Mouse (Mus musculus) heart, adult 9 months (tissue): ENCODE data around the gene Gm12248.

Source experiments
- DNase-seq, 2 experiments: peaks; one replicate each; pipeline ENCODE4 v3.0.0; 2022; ENCODE audit warnings: low spot score in 2 of 2

Gm12248 gene

GRCm38 (mm10) chr11:58033635-58034034 lies 59.3 kb downstream of the Gm12248 start:
- peak; percentile 61 for DNase-seq

GRCm38 (mm10) chr11:58031176-58031575 lies 61.8 kb downstream of the Gm12248 start:
- DNase-seq: no peak

GRCm38 (mm10) chr11:58029869-58030268 lies 63.1 kb downstream of the Gm12248 start:
- no peak for DNase-seq

- DNase-seq: no peak
These were observed 64.0 kb downstream of the Gm12248 start for GRCm38 (mm10) chr11:58028981-58029380.

- DNase-seq: no peak
These were observed 66.1 kb downstream of the Gm12248 start for GRCm38 (mm10) chr11:58026860-58027259.

- DNase-seq: no peak
These were observed 66.6 kb downstream of the Gm12248 start for GRCm38 (mm10) chr11:58026337-58026736.

- DNase-seq: no peak
These were observed 67.1 kb downstream of the Gm12248 start for GRCm38 (mm10) chr11:58025881-58026280.

- DNase-seq: no peak
These were observed 68.3 kb downstream of the Gm12248 start for GRCm38 (mm10) chr11:58024671-58025070.

- no peak for DNase-seq
These were observed 68.7 kb downstream of the Gm12248 start for GRCm38 (mm10) chr11:58024271-58024670.

GRCm38 (mm10) chr11:58021618-58022017 lies 71.3 kb downstream of the Gm12248 start:
- no peak for DNase-seq

- peak in 1 of 2 experiments; percentile 25 for DNase-seq
These were observed 71.8 kb downstream of the Gm12248 start for GRCm38 (mm10) chr11:58021095-58021494.

GRCm38 (mm10) chr11:58018701-58019100 lies 74.2 kb downstream of the Gm12248 start:
- no peak for DNase-seq

GRCm38 (mm10) chr11:58018287-58018686 lies 74.6 kb downstream of the Gm12248 start:
- no peak for DNase-seq

GRCm38 (mm10) chr11:58017422-58017821 lies 75.5 kb downstream of the Gm12248 start:
- no peak for DNase-seq

GRCm38 (mm10) chr11:58016371-58016770 lies 76.6 kb downstream of the Gm12248 start:
- no peak for DNase-seq

- no peak for DNase-seq
These were observed 77.6 kb downstream of the Gm12248 start for GRCm38 (mm10) chr11:58015339-58015738.

- no peak for DNase-seq
These were observed 78.3 kb downstream of the Gm12248 start for GRCm38 (mm10) chr11:58014604-58015003.
